Mouse (Mus musculus) cerebellum, adult 2 months (tissue): ENCODE measurements around the gene Lalba.
"Not testable (repeated sequence)": the region's sequence is repeated elsewhere in the genome, so short reads cannot be mapped to it uniquely, and the experiment has no call there.

ENCODE experiments used
- CTCF ChIP-seq: fragments of 200-500 bp; IDR thresholded peaks from 2 replicates; pipeline ENCODE4 v1.5.1; 2011; ENCODE audit warnings: low read depth, mild to moderate bottlenecking, control low read depth, low read length, moderate library complexity, borderline replicate concordance; ENCODE audit not compliant: insufficient read depth
- POLR2A ChIP-seq: fragments of 200-500 bp; IDR thresholded peaks from 2 replicates; pipeline ENCODE4 v1.6.1; 2011; ENCODE audit warnings: low read length, control low read depth, borderline replicate concordance; ENCODE audit not compliant: insufficient read depth

- not testable (repeated sequence) for TF ChIP-seq POLR2A, CTCF
These were observed 51.6 kb downstream of the Lalba start, which contains the start of gene Olfr282 for GRCm38 (mm10) chr15:98430925-98431324.
